Comparison of ENCODE assay signal across 7 mouse cellular contexts in the genomic region with DNA sequence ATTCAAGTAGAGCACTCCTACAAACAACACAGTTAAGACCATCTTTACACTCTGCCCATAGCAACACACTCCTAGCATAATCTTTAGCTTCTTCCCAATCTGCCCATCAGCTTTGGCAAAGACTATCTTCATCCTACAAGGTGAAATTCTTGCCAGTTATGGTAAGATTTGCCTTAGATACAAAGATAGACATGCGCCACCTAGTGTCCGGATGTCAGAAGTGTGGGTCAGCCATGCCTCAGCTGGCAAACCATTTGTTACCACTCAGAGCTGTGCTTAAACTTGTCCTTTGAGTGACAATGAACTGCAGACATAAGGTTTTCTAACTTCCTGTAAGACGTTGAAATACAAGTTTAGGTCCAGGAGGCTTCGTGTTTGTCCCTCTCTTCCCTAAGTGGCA.
DNase-seq lines count a peak whose midpoint lies in the region; ATAC-seq and TF ChIP-seq lines count a peak whose summit lies in the region.

No protein-coding gene starts in this region.

- H3K9ac ChIP-seq in kidney, embryonic 16.5 days (replicated peaks; ENCODE audit: low read length), result no peak overlapping the region
- no peak overlapping the region for H3K9ac ChIP-seq in ES-Bruce4 (ENCODE audit: low read depth, poor library complexity, severe bottlenecking)
- H3K9ac ChIP-seq in limb, embryonic 11.5 days (ENCODE audit: low read length), result no peak overlapping the region

- no peak for ATAC-seq in kidney, embryonic 16.5 days (ENCODE audit: low FRiP score, low TSS enrichment)
- no peak for ATAC-seq in limb, embryonic 11.5 days (ENCODE audit: insufficient number of reproducible peaks, low FRiP score, low TSS enrichment, low read depth)

- intact Hi-C loops in gastrocnemius, postnatal 14 days (cut with DNase I; ENCODE audit: low total_unique reads), result no loop called here

- DNase-seq in kidney, adult 18-20 months, result peak; percentile 53
- DNase-seq in adrenal gland, adult 8-10 months, result peak; percentile 14
- DNase-seq in gastrocnemius, postnatal 14 days, result peak; percentile 7
- DNase-seq in limb, embryonic 11.5 days (ENCODE audit: low spot score), result peak; percentile 77

- TF ChIP-seq POLR2A in ES-Bruce4 (IDR thresholded peaks at IDR 0.05; ENCODE audit: insufficient read depth, low read length), result no peak
- TF ChIP-seq POLR2A in small intestine, adult 2 months (IDR thresholded peaks at IDR 0.05; ENCODE audit: low read depth, low read length), result no peak

- no peaks in the 10 kb centered on the region for H3K4me1 ChIP-seq in kidney, embryonic 16.5 days (ENCODE audit: insufficient read depth, low read length)
- H3K4me1 ChIP-seq in ES-Bruce4 (ENCODE audit: control insufficient read depth, insufficient read depth, low read length), result no peaks in the 10 kb centered on the region
- no peaks in the 10 kb centered on the region for H3K4me1 ChIP-seq in limb, embryonic 11.5 days (ENCODE audit: control insufficient read depth, insufficient read depth, low read length)
- H3K4me1 ChIP-seq in small intestine, adult 2 months (ENCODE audit: control insufficient read depth, insufficient read depth, insufficient read length, low read length), result no peaks in the 10 kb centered on the region

- WGBS in kidney, embryonic 16.5 days, result 17% methylated on average over 4 of the region's 4 CpGs
- WGBS in limb, embryonic 11.5 days, result 16% methylated on average over 4 of the region's 4 CpGs
- 7% methylated on average over 4 of the region's 4 CpGs for WGBS in small intestine, adult 2 months

- TF ChIP-seq EP300 in ES-Bruce4 (IDR thresholded peaks at IDR 0.05; ENCODE audit: insufficient read depth, low read depth, low read length), result no peak

- H3K27ac ChIP-seq in kidney, embryonic 16.5 days (ENCODE audit: low read length), result no peak overlapping the region
- no peak overlapping the region for H3K27ac ChIP-seq in ES-Bruce4 (ENCODE audit: insufficient read depth, low read length)
- H3K27ac ChIP-seq in limb, embryonic 11.5 days (replicated peaks; ENCODE audit: low read depth, low read length), result no peak overlapping the region
- no peak overlapping the region for H3K27ac ChIP-seq in small intestine, adult 2 months (ENCODE audit: insufficient read depth, low read depth, low read length)

- no peaks in the 10 kb centered on the region for H3K36me3 ChIP-seq in kidney, embryonic 16.5 days (ENCODE audit: insufficient read depth, low read length)
- H3K36me3 ChIP-seq in ES-Bruce4 (ENCODE audit: control insufficient read depth, insufficient read depth, low read length, poor library complexity, severe bottlenecking), result no peaks in the 10 kb centered on the region
- H3K36me3 ChIP-seq in limb, embryonic 11.5 days (ENCODE audit: control insufficient read depth, insufficient read depth, low read length), result no peaks in the 10 kb centered on the region
- H3K36me3 ChIP-seq in small intestine, adult 2 months (ENCODE audit: control insufficient read depth, insufficient read depth, low read length), result no peaks in the 10 kb centered on the region

- H3K4me2 ChIP-seq in kidney, embryonic 16.5 days (replicated peaks; ENCODE audit: low read depth, low read length), result no peak overlapping the region
- H3K4me2 ChIP-seq in limb, embryonic 11.5 days (ENCODE audit: low read depth, severe bottlenecking), result no peak overlapping the region

- H3K4me3 ChIP-seq in kidney, embryonic 16.5 days (ENCODE audit: low read length), result no peak overlapping the region
- H3K4me3 ChIP-seq in ES-Bruce4 (ENCODE audit: low read depth, low read length), result no peak overlapping the region
- H3K4me3 ChIP-seq in limb, embryonic 11.5 days (ENCODE audit: low read depth, low read length), result no peak overlapping the region
- no peak overlapping the region for H3K4me3 ChIP-seq in small intestine, adult 2 months (ENCODE audit: low read depth, low read length)

- H3K9me3 ChIP-seq in kidney, embryonic 16.5 days (ENCODE audit: low read length), result no peaks in the 10 kb centered on the region
- H3K9me3 ChIP-seq in ES-Bruce4 (replicated peaks; ENCODE audit: control insufficient read depth, insufficient read depth, low read length, poor library complexity, severe bottlenecking), result no peaks in the 10 kb centered on the region
- no peaks in the 10 kb centered on the region for H3K9me3 ChIP-seq in limb, embryonic 11.5 days (ENCODE audit: control insufficient read depth, low read length)

- H3K27me3 ChIP-seq in kidney, embryonic 16.5 days (ENCODE audit: insufficient read depth, low read length), result no peaks in the 10 kb centered on the region
- H3K27me3 ChIP-seq in ES-Bruce4 (ENCODE audit: control insufficient read depth, insufficient read depth, low read length, poor library complexity, severe bottlenecking), result no peaks in the 10 kb centered on the region
- no peaks in the 10 kb centered on the region for H3K27me3 ChIP-seq in limb, embryonic 11.5 days (ENCODE audit: control insufficient read depth, insufficient read depth, low read length)
- no peaks in the 10 kb centered on the region for H3K27me3 ChIP-seq in small intestine, adult 2 months (ENCODE audit: control insufficient read depth, insufficient read depth, low read length)

- TF ChIP-seq CTCF in ES-Bruce4 (IDR thresholded peaks at IDR 0.05; ENCODE audit: low read depth, low read length), result peak; percentile 54
- TF ChIP-seq CTCF in small intestine, adult 2 months (IDR thresholded peaks at IDR 0.05; ENCODE audit: extremely low read depth, insufficient read length, insufficient replicate concordance, low read depth, low read length), result peak; percentile 63; the same call in 1 of the 2 replicates

Comparison
In these comparisons a context has a peak if more than half of its experiments do, and no peak if none do; other contexts are left out.
1. DNase-seq: peak in every context shown above with its lines; median percentile 77 in limb, embryonic 11.5 days; 53 in kidney, adult 18-20 months; 14 in adrenal gland, adult 8-10 months; 7 in gastrocnemius, postnatal 14 days.